Mouse (Mus musculus): ENCODE data around the gene Skil. TPM values are rescaled to one million over a fixed set of nuclear protein-coding genes. Genes with fewer than 3 reads are reported as not detected.
"Not testable (repeated sequence)": the region's sequence is repeated elsewhere in the genome, so short reads cannot be mapped to it uniquely, and the experiment has no call there.

Gene Skil
- total RNA-seq, 2 experiments from 2014 or later: 12.7 TPM

GRCm38 (mm10) chr3:31106597-31106996 lies 11.7 kb downstream of the Skil start:
- intact Hi-C loops (cut with DNase I; ENCODE audit: low total_unique reads): no loop called here
- DNase-seq: no peak

GRCm38 (mm10) chr3:31107674-31108073 lies 12.8 kb downstream of the Skil start:
- intact Hi-C loops (cut with DNase I; ENCODE audit: low total_unique reads): no loop called here
- no peak for DNase-seq

- no peak for DNase-seq
- intact Hi-C loops (cut with DNase I; ENCODE audit: low total_unique reads): no loop called here
Observed at GRCm38 (mm10) chr3:31109108-31109507, 14.2 kb downstream of the Skil start.

- no peak for DNase-seq
- intact Hi-C loops (cut with DNase I; ENCODE audit: low total_unique reads): no loop called here
Observed at GRCm38 (mm10) chr3:31123098-31123497, 28.2 kb downstream of the Skil start.

- intact Hi-C loops (cut with DNase I; ENCODE audit: low total_unique reads): no loop called here
Observed at GRCm38 (mm10) chr3:31126303-31126702, 31.4 kb downstream of the Skil start.

GRCm38 (mm10) chr3:31126848-31127247 lies 32.0 kb downstream of the Skil start:
- DNase-seq: no peak
- intact Hi-C loops (cut with DNase I; ENCODE audit: low total_unique reads): no loop called here

More at GRCm38 (mm10) chr3:31126303-31126702, 31.4 kb downstream of the Skil start:
- DNase-seq: no peak

- intact Hi-C loops (cut with DNase I; ENCODE audit: low total_unique reads): no loop called here
- DNase-seq: no peak
Observed at GRCm38 (mm10) chr3:31129766-31130165, 34.9 kb downstream of the Skil start.

- DNase-seq: no peak
- intact Hi-C loops (cut with DNase I; ENCODE audit: low total_unique reads): no loop called here
Observed at GRCm38 (mm10) chr3:31133664-31134063, 38.8 kb downstream of the Skil start.

GRCm38 (mm10) chr3:31134246-31134645 lies 39.4 kb downstream of the Skil start:
- intact Hi-C loops (cut with DNase I; ENCODE audit: low total_unique reads): no loop called here
- no peak for DNase-seq

GRCm38 (mm10) chr3:31134696-31135095 lies 39.8 kb downstream of the Skil start:
- intact Hi-C loops (cut with DNase I; ENCODE audit: low total_unique reads): no loop called here

GRCm38 (mm10) chr3:31136591-31136990 lies 41.7 kb downstream of the Skil start:
- DNase-seq; intact Hi-C loops (cut with DNase I; ENCODE audit: low total_unique reads): not testable (repeated sequence)

More at GRCm38 (mm10) chr3:31134696-31135095, 39.8 kb downstream of the Skil start:
- no peak for DNase-seq

- DNase-seq: peak; percentile 49
- intact Hi-C loops (cut with DNase I; ENCODE audit: low total_unique reads): loop anchor here (2.0 kb wide), 1 partner anchor 82 kb away; no protein-coding TSS in a partner anchor
Observed at GRCm38 (mm10) chr3:31138454-31139424, 43.9 kb downstream of the Skil start.

GRCm38 (mm10) chr3:31141621-31142020 lies 46.8 kb downstream of the Skil start:
- no peak for DNase-seq
- intact Hi-C loops (cut with DNase I; ENCODE audit: low total_unique reads): loop anchor here (10.0 kb wide), 1 partner anchor 313 kb away; no protein-coding TSS in a partner anchor

- not testable (repeated sequence) for DNase-seq
- intact Hi-C loops (cut with DNase I; ENCODE audit: low total_unique reads): loop anchor here (10.0 kb wide), 1 partner anchor 310 kb away; no protein-coding TSS in a partner anchor
Observed at GRCm38 (mm10) chr3:31145222-31145621, 50.4 kb downstream of the Skil start.

GRCm38 (mm10) chr3:31145641-31146290 lies 50.9 kb downstream of the Skil start:
- intact Hi-C loops (cut with DNase I; ENCODE audit: low total_unique reads): loop anchor here (10.0 kb wide), 1 partner anchor 309 kb away; no protein-coding TSS in a partner anchor
- DNase-seq: peak; percentile 71

GRCm38 (mm10) chr3:31148595-31148994 lies 53.7 kb downstream of the Skil start:
- intact Hi-C loops (cut with DNase I; ENCODE audit: low total_unique reads): loop anchor here (2.0 to 10.0 kb wide), 2 partner anchors 306 to 454 kb away; no protein-coding TSS in a partner anchor
- no peak for DNase-seq

- intact Hi-C loops (cut with DNase I; ENCODE audit: low total_unique reads): loop anchor here (2.0 to 10.0 kb wide), 2 partner anchors 305 to 453 kb away; no protein-coding TSS in a partner anchor
- DNase-seq: peak; percentile 38
Observed at GRCm38 (mm10) chr3:31149706-31150105, 54.8 kb downstream of the Skil start, which contains the start of gene Cldn11. Cldn11 (plus strand) TSS chr3:31149920.

GRCm38 (mm10) chr3:31152108-31152507 lies 57.2 kb downstream of the Skil start:
- intact Hi-C loops (cut with DNase I; ENCODE audit: low total_unique reads): no loop called here
- no peak for DNase-seq

GRCm38 (mm10) chr3:31156126-31156525 lies 61.3 kb downstream of the Skil start:
- intact Hi-C loops (cut with DNase I; ENCODE audit: low total_unique reads): no loop called here
- no peak for DNase-seq

- intact Hi-C loops (cut with DNase I; ENCODE audit: low total_unique reads): no loop called here
Observed at GRCm38 (mm10) chr3:31157776-31158175, 62.9 kb downstream of the Skil start.

More at GRCm38 (mm10) chr3:31157776-31158175, 62.9 kb downstream of the Skil start:
- DNase-seq: no peak

Data from gastrocnemius, postnatal 14 days (tissue).